Mouse (Mus musculus) testis, adult 2 months (tissue): ENCODE results near the gene Epha7. TPM values are rescaled to one million over a fixed set of nuclear protein-coding genes. Genes with fewer than 3 reads are reported as not detected.

Source experiments
- H3K27ac ChIP-seq: fragments of 200-500 bp; 2 replicates; pipeline ENCODE4 v1.5.1; 2012; ENCODE audit warnings: low read depth, low read length; ENCODE audit not compliant: control insufficient read depth, insufficient read depth
- H3K27me3 ChIP-seq: fragments of 200-500 bp; 2 replicates; pipeline ENCODE4 v1.6.1; 2012; ENCODE audit warnings: mild to moderate bottlenecking, low read length, moderate library complexity; ENCODE audit not compliant: control insufficient read depth, insufficient read depth
- H3K36me3 ChIP-seq: fragments of 200-500 bp; 2 replicates; pipeline ENCODE4 v1.6.1; 2012; ENCODE audit warnings: mild to moderate bottlenecking, low read length; ENCODE audit not compliant: control insufficient read depth, insufficient read depth
- H3K4me1 ChIP-seq: fragments of 200-500 bp; 2 replicates; pipeline ENCODE4 v1.6.1; 2012; ENCODE audit warnings: low read length; ENCODE audit not compliant: control insufficient read depth, insufficient read depth
- H3K4me3 ChIP-seq: fragments of 200-500 bp; 2 replicates; pipeline ENCODE4 v1.5.1; 2012; ENCODE audit warnings: low read depth, mild to moderate bottlenecking, low read length, moderate library complexity, mixed read lengths; ENCODE audit not compliant: control insufficient read depth
- CTCF ChIP-seq: fragments of 200-500 bp; IDR thresholded peaks from 2 replicates; pipeline ENCODE4 v1.5.1; 2012; ENCODE audit warnings: low read depth, mild to moderate bottlenecking, inconsistent platforms, low read length, moderate library complexity; ENCODE audit not compliant: control insufficient read depth, insufficient read depth, insufficient replicate concordance
- POLR2A ChIP-seq: fragments of 200-500 bp; IDR thresholded peaks from 2 replicates; pipeline ENCODE4 v1.6.1; 2012; ENCODE audit warnings: low read depth, mild to moderate bottlenecking, inconsistent platforms, low read length, moderate library complexity; ENCODE audit not compliant: control insufficient read depth
- polyA plus RNA-seq: library from polyadenylated mRNA; depleted of rRNA; stranded (reverse); fragments of >200 nt; gene quantifications from 2 replicates; pipeline ENCODE4 v1.2.3, GENCODE M21; 2012; rRNA removed

The Epha7 gene
- polyA plus RNA-seq: 1.5 and 2.2 TPM in 2 replicates

GRCm38 (mm10) chr4:28812691-28813289 lies at the start of gene Epha7:
Gene Epha7 (plus strand): TSS chr4:28813131.
- Histone ChIP-seq H3K36me3 (no peaks in the 10 kb centered on the region), H3K4me3 (peak within 1 kb of the TSS; percentile 79), H3K4me1 (peaks cover 4% of the 10 kb centered on the region), H3K27me3 (no peaks in the 10 kb centered on the region; the same call in 1 of the 2 replicates), H3K27ac (no peak within 1 kb of the TSS)
- TF ChIP-seq CTCF (no peak), POLR2A (peak; percentile 46; the same call in 1 of the 2 replicates)

DNA sequence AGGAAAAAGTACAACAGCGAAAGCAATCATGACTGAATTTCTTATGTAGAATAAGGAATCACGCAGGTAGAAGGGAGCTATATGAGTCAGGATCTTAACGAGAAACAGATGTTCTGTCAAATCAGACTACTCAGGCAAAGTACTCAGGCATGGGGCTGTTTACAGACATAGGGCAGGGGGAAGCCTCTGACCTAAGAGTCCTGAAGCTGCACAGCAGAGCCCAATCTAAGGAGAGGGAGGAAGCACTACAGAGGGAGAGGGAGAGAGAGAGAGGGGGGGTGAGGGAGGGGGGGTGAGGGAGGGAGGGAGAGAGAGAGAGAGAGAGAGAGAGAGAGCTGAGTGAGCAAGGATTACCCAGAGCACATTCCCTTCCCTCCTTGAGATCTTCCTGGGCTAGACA lies 29.0 kb upstream of the Epha7 start:
- no peak overlapping the region for H3K4me3 ChIP-seq
- H3K27me3 ChIP-seq: no peaks in the 10 kb centered on the region
- H3K27ac ChIP-seq: no peak overlapping the region
- H3K4me1 ChIP-seq: no peaks in the 10 kb centered on the region
- H3K36me3 ChIP-seq: no peaks in the 10 kb centered on the region
- TF ChIP-seq CTCF (no peak), POLR2A (no peak)

DNA sequence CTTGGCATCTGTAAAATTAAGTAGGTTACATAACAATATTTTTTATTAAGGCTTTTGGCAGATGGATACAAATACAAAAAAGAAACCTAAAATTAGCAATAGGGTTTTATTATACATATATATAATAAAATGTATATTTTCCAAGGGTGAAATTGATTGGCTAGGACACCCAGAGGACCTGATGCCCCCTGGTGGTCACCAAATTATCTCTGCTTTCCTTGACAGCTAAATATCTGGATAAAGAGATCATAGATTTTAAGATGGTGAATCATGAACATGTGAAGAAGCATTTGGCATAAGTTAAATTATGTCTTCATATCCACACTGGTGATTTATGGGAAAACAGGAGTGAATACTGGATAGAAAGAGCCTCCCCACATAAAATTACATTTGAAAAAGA lies 4.1 kb upstream of the Epha7 start:
- Histone ChIP-seq H3K36me3 (no peaks in the 10 kb centered on the region), H3K4me3 (no peak overlapping the region), H3K4me1 (peaks cover 2% of the 10 kb centered on the region), H3K27me3 (no peaks in the 10 kb centered on the region), H3K27ac (no peak overlapping the region)
- TF ChIP-seq CTCF (no peak), POLR2A (no peak)

- TF ChIP-seq POLR2A (no peak), CTCF (no peak)
- H3K27me3 ChIP-seq: no peaks in the 10 kb centered on the region
- no peak overlapping the region for H3K4me3 ChIP-seq
- no peak overlapping the region for H3K27ac ChIP-seq
- H3K36me3 ChIP-seq: no peaks in the 10 kb centered on the region
- H3K4me1 ChIP-seq: peaks cover 2% of the 10 kb centered on the region
Measured at GRCm38 (mm10) chr4:28809703-28810102, 3.2 kb upstream of the Epha7 start.

DNA sequence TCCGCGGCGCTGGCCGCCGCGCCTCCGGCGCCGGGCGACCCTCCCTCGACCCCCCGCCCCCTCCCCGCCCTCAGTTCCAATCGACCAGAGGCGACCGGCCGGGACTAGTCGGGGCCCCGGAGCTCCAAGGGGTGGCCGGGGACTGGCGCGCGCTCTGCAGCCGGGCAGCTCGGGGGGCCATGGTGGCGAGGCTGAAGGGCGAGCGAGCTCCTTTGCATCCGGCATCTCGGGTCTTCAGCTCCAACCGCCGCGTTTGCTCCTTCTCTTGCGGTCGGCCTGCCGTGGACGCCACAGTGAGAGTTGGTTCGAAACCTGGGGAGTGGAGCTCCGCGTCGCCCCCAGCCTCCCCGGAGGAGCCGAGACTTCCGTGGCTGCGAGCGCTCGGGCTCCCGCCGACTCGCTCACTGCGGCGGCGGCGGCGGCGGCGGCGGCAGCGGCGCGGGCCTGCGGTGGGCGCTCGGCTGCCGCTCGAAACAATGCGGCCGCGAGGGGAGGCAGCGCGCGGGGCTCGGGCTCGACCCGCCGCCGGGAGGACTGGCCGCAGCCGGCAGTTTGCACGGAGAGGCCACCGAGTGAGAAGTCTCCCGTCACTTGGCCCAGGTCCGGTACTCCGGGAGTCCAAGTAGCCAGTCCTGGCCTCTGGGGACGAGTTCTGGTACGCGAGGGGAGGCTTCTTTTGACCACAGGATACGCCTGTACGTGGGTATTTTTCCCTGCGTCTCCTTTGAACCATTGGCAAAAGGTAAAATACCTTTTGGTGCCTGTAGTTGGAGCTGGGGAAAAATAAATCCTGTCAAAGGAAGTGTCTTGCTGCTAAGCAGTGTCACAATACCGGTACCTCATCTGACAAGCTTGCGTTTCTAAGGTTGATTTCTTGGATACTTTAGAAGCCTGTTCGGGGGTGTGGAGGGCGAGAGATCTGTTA lies 882 bp downstream of the Epha7 start:
- H3K27me3 ChIP-seq: no peaks in the 10 kb centered on the region; the same call in 1 of the 2 replicates
- H3K36me3 ChIP-seq: no peaks in the 10 kb centered on the region
- H3K4me3 ChIP-seq: peak overlapping the region; percentile 79
- peaks cover 4% of the 10 kb centered on the region for H3K4me1 ChIP-seq
- TF ChIP-seq CTCF: no peak
- H3K27ac ChIP-seq: no peak overlapping the region

DNA sequence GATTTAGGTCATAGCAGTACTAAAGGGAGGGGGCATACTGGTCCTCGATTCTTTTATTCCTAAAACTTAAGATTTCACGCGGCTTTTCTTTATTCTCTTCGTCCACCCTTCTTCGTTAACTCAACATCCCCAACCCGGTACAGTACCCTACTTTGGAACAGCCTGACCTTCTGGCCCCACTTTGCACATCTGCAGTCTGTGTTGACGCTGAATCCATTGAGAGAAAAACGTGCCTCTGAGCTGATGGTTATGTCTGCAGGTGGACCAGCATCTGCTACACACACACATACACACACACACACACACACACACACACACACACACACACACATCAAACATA lies 1.5 kb downstream of the Epha7 start:
- Histone ChIP-seq H3K27me3 (no peaks in the 10 kb centered on the region; the same call in 1 of the 2 replicates), H3K27ac (no peak overlapping the region), H3K4me1 (peaks cover 4% of the 10 kb centered on the region), H3K36me3 (no peaks in the 10 kb centered on the region), H3K4me3 (peak overlapping the region; percentile 75)
- TF ChIP-seq POLR2A (no peak), CTCF (no peak)

- Histone ChIP-seq H3K27me3 (no peaks in the 10 kb centered on the region; the same call in 1 of the 2 replicates), H3K4me3 (peak overlapping the region; percentile 75), H3K27ac (no peak overlapping the region), H3K36me3 (no peaks in the 10 kb centered on the region), H3K4me1 (peaks cover 4% of the 10 kb centered on the region)
- TF ChIP-seq CTCF (no peak), POLR2A (no peak)
Measured at GRCm38 (mm10) chr4:28814816-28815620, 2.1 kb downstream of the Epha7 start.

- no peak overlapping the region for H3K27ac ChIP-seq
- H3K27me3 ChIP-seq: no peaks in the 10 kb centered on the region; the same call in 1 of the 2 replicates
- TF ChIP-seq CTCF (no peak), POLR2A (no peak)
- peak overlapping the region; percentile 75 for H3K4me3 ChIP-seq
- peaks cover 4% of the 10 kb centered on the region for H3K4me1 ChIP-seq
- no peaks in the 10 kb centered on the region for H3K36me3 ChIP-seq
Measured at GRCm38 (mm10) chr4:28815621-28815920, 2.6 kb downstream of the Epha7 start.
